Mouse (Mus musculus) retina, postnatal 1 day (tissue): Measurements from ENCODE around the gene Foxp1.

ENCODE experiments used
- DNase-seq: peaks from one replicate; pipeline ENCODE4 v3.0.0-alpha.2; 2012

Gene Foxp1

GRCm38 (mm10) chr6:99320444-99320843, 202.1 kb downstream of the Foxp1 start:
- no peak for DNase-seq

GRCm38 (mm10) chr6:99319415-99320405, 202.8 kb downstream of the Foxp1 start:
- peak; percentile 65 for DNase-seq

GRCm38 (mm10) chr6:99314746-99315145, 207.8 kb downstream of the Foxp1 start:
- no peak for DNase-seq

- peak; percentile 63 for DNase-seq
Measured at GRCm38 (mm10) chr6:99310529-99310928, 212.0 kb downstream of the Foxp1 start.

GRCm38 (mm10) chr6:99310171-99310500, 212.4 kb downstream of the Foxp1 start:
- DNase-seq = peak; percentile 82

GRCm38 (mm10) chr6:99309466-99310170, 212.9 kb downstream of the Foxp1 start:
- no peak for DNase-seq

- DNase-seq = no peak
Measured at GRCm38 (mm10) chr6:99305751-99306150, 216.8 kb downstream of the Foxp1 start.

- no peak for DNase-seq
Measured at GRCm38 (mm10) chr6:99305236-99305635, 217.3 kb downstream of the Foxp1 start.

GRCm38 (mm10) chr6:99302662-99303435, 219.7 kb downstream of the Foxp1 start:
- no peak for DNase-seq

- DNase-seq = no peak
Measured at GRCm38 (mm10) chr6:99301923-99302322, 220.6 kb downstream of the Foxp1 start.

GRCm38 (mm10) chr6:99300235-99300634, 222.3 kb downstream of the Foxp1 start:
- no peak for DNase-seq

- no peak for DNase-seq
Measured at GRCm38 (mm10) chr6:99299196-99299595, 223.3 kb downstream of the Foxp1 start.

- no peak for DNase-seq
Measured at GRCm38 (mm10) chr6:99297535-99297934, 225.0 kb downstream of the Foxp1 start.

- DNase-seq = no peak
Measured at GRCm38 (mm10) chr6:99295495-99295894, 227.0 kb downstream of the Foxp1 start.

- no peak for DNase-seq
Measured at GRCm38 (mm10) chr6:99289220-99289619, 233.3 kb downstream of the Foxp1 start.

GRCm38 (mm10) chr6:99285026-99285425, 237.5 kb downstream of the Foxp1 start:
- no peak for DNase-seq

- DNase-seq = no peak
Measured at GRCm38 (mm10) chr6:99284019-99284418, 238.5 kb downstream of the Foxp1 start.

GRCm38 (mm10) chr6:99282866-99283657, 239.5 kb downstream of the Foxp1 start:
- DNase-seq = no peak

GRCm38 (mm10) chr6:99281433-99281832, 241.1 kb downstream of the Foxp1 start:
- DNase-seq = no peak

- DNase-seq = no peak
Measured at GRCm38 (mm10) chr6:99280619-99281018, 241.9 kb downstream of the Foxp1 start.

GRCm38 (mm10) chr6:99277251-99277650, 245.3 kb downstream of the Foxp1 start:
- no peak for DNase-seq

GRCm38 (mm10) chr6:99276297-99276653, 246.2 kb downstream of the Foxp1 start:
- no peak for DNase-seq
